Mouse (Mus musculus): ENCODE data around the gene Pkn3. TPM values are rescaled to one million over a fixed set of nuclear protein-coding genes. Genes with fewer than 3 reads are reported as not detected.
"Not testable (repeated sequence)": the region's sequence is repeated elsewhere in the genome, so short reads cannot be mapped to it uniquely, and the experiment has no call there.

Gene Pkn3
- total RNA-seq, 2 experiments from 2014 or later = 11.4 to 12.4 TPM

DNA sequence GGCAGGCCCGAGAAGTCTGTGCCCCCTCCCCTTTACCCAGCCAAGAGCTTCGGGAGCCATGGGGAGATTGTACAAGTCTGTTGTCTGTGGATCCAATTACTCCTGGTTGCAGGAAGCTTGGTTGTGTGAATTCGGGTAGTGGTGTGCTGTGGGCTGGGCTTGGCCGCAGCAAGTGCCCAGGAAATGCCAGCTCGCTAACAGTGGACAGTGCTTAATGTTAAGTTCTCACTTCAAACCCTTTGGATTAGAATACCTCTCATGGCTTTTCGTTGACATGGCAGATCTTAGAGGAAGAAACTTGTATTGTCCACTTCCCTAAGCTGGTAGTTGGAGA, 56.9 kb downstream of the Pkn3 start:
- no peak for DNase-seq (ENCODE audit: low spot score in 2 of 2)

DNA sequence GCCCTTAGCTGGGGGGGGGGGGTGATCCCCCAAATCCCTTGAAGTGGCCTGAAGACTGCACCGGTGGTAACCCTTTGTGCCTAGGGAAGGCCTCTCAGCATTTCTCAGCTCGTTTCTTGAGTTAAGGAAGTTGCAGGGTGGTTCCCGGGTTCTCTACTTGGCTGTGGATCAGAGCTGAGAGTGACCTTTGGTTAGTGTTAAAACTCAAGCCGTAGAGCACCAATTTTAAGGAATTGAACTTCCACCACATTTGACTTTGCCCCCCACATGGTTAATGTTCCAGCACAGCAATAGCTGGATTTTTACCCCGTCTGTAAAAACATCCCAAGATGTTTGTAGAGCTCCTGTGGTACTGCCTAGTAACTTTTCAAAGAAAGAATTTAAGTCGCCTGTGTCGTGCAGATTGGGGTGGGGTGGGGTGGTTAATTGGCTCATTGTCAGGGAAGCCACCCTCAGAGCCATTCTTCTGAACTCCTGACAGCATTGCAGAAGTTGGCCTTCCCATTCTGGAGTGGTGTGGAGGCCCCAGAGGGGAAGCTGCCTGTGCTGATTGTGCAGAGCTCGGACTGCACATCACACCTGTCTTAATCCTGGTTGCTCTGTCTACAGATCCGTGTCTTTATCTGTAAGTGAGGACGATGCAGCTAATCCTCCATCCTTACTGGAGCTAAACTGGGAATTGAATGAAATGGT, 57.6 kb downstream of the Pkn3 start:
- DNase-seq (ENCODE audit: low spot score in 2 of 2) = no peak

DNA sequence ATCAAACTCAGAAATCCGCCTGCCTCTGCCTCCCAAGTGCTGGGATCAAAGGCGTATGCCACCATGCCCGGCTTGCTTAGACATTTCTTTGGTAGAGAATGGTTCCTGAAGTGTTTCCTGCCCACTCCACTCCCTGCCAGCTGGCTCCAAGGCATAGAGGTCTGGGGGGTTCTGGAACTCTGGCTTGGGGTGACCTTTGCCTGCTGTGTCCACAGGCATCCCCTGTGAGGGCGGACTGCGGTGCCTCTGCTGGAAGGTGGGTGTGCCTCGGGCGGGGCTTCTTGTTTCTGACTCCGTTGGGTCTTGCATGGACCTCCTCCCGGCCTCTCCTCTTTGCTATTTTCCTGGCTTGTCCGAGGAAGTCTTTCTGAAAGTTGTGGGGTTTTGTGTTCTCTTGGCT, 59.0 kb downstream of the Pkn3 start:
- DNase-seq (ENCODE audit: low spot score in 2 of 2) = no peak

DNA sequence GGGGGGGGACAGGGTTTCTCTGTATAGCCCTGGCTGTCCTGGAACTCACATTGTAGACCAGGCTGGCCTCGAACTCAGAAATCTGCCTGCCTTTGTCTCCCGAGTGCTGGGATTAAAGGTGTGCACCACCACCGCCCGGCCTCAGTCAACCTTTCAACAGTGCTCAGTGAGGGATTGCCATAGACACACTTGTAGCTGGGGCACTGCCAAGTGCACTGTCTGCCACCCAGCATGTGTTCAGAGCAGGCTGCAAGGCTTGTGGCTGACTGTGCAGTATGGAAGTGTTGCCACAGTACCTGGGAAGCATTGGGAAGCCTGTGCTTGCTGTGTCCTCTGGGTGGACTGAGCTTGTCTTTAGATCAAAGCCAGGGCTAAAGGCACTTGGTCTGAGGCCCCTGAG, 62.5 kb downstream of the Pkn3 start:
- DNase-seq (ENCODE audit: low spot score in 2 of 2) = not testable (repeated sequence)

Other genes starting within 250 kb of the Pkn3 start
- gene Cercam, start 208.5 kb upstream of the Pkn3 start, total RNA-seq (2021) = 10 to 100 TPM; 28.3 to 34.4 TPM
- 10 to 100 TPM; 80.0 to 82.1 TPM for gene Odf2, start 188.5 kb upstream of the Pkn3 start, total RNA-seq (2021)
- 10 to 100 TPM; 41.4 to 44.6 TPM for gene Gle1, start 142.3 kb upstream of the Pkn3 start, total RNA-seq (2021)
- gene Sptan1, start 112.1 kb upstream of the Pkn3 start, total RNA-seq (2021) = 100 to 1,000 TPM; 230 to 284 TPM
- gene Wdr34, start 28.8 kb upstream of the Pkn3 start, total RNA-seq (2021) = 10 to 100 TPM; 35.9 to 39.2 TPM
- gene Set, start 20.3 kb upstream of the Pkn3 start, total RNA-seq (2021) = 100 to 1,000 TPM; 326 to 328 TPM
- 10 to 100 TPM; 17.5 to 18.5 TPM for gene Zdhhc12, start 16.0 kb downstream of the Pkn3 start, total RNA-seq (2021)
- 10 to 100 TPM; 55.4 to 56.2 TPM for gene Zer1, start 46.9 kb downstream of the Pkn3 start, total RNA-seq (2021)
- 10 to 100 TPM; 66.6 to 68.6 TPM for gene Tbc1d13, start 56.1 kb downstream of the Pkn3 start, total RNA-seq (2021)
- gene Endog, start 93.8 kb downstream of the Pkn3 start, total RNA-seq (2021) = 10 to 100 TPM; 27.3 to 33.4 TPM
- gene Spout1, start 100.8 kb downstream of the Pkn3 start, total RNA-seq (2021) = 10 to 100 TPM; 25.1 to 26.2 TPM
- gene Kyat1, start 128.2 kb downstream of the Pkn3 start, total RNA-seq (2021) = 10 to 100 TPM; 19.9 to 21.6 TPM
- gene Lrrc8a, start 160.0 kb downstream of the Pkn3 start, total RNA-seq (2021) = 10 to 100 TPM; 46.2 to 47.3 TPM
- gene Gm28035, start 162.9 kb downstream of the Pkn3 start, total RNA-seq (2021) = 1 to 10 TPM; 1.3 TPM
- 10 to 100 TPM; 15.4 to 16.6 TPM for gene Phyhd1, start 188.5 kb downstream of the Pkn3 start, total RNA-seq (2021)
- gene Gm28038, start 203.4 kb downstream of the Pkn3 start, total RNA-seq (2021) = not detected
- 10 to 100 TPM; 36.0 to 36.5 TPM for gene Dolk, start 208.7 kb downstream of the Pkn3 start, total RNA-seq (2021)
- 10 to 100 TPM; 46.9 TPM for gene Nup188, start 208.7 kb downstream of the Pkn3 start, total RNA-seq (2021)